Mouse (Mus musculus) left cerebral cortex, postnatal 36 days (tissue): ENCODE measurements around the gene Thap7. TPM values are rescaled to one million over a fixed set of nuclear protein-coding genes. Genes with fewer than 3 reads are reported as not detected.
"Not testable (repeated sequence)": the region's sequence is repeated elsewhere in the genome, so short reads cannot be mapped to it uniquely, and the experiment has no call there.

ENCODE experiments used
- DNase-seq, 2 experiments: peaks; one replicate each; pipeline ENCODE4 v3.0.0; 2021 to 2022; ENCODE audit warnings: low spot score in 2 of 2, mixed read lengths in 1 of 2
- intact Hi-C: fragments of 180-260 bp; cut with DNase I; formaldehyde crosslinking; loops from one replicate; pipeline ENCODE4 v1.15.1; 2025
- total RNA-seq, 2 experiments: library from RNA; stranded (reverse); gene quantifications; 2 replicates each; pipeline ENCODE4 v1.2.3; 2021

The Thap7 gene
- total RNA-seq, 2 experiments from 2014 or later, result 42.9 to 49.3 TPM

GRCm38 (mm10) chr16:17536584-17536983, 5.6 kb upstream of the Thap7 start:
- intact Hi-C loops, result loop anchor here (10.0 kb wide), 1 partner anchor 132 kb away; the partner anchor contains the start of genes Pi4ka and Snap29

GRCm38 (mm10) chr16:17532676-17533329, 1.9 kb upstream of the Thap7 start:
- no peak for DNase-seq
- intact Hi-C loops, result loop anchor here (5.0 to 10.0 kb wide), 2 partner anchors 61 to 128 kb away; partner anchors contain the start of genes Pi4ka and Snap29

More at GRCm38 (mm10) chr16:17536584-17536983, 5.6 kb upstream of the Thap7 start:
- DNase-seq, result no peak

DNA sequence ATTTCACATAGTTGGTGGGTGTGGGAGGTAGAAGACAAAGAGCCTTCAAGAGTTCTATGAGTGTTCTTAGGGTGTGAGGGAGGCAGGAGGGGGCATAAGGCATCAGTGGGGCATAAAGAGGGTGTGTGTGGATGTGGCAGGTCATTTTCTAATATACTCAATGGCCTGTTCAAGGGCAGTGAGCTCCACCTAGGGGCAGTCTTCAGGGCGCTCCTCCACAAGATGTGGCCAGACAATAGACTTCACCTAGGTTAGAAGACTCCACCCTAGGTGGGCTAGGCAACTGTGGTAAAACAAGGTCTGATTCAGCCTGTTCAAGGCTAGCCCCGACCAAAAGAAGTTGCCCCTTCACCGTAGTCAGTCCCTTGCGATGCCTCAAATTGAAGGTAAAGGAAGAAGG, 1.3 kb upstream of the Thap7 start:
- no peak for DNase-seq
- intact Hi-C loops, result loop anchor here (5.0 to 10.0 kb wide), 2 partner anchors 60 to 127 kb away; partner anchors contain the start of genes Pi4ka and Snap29

DNA sequence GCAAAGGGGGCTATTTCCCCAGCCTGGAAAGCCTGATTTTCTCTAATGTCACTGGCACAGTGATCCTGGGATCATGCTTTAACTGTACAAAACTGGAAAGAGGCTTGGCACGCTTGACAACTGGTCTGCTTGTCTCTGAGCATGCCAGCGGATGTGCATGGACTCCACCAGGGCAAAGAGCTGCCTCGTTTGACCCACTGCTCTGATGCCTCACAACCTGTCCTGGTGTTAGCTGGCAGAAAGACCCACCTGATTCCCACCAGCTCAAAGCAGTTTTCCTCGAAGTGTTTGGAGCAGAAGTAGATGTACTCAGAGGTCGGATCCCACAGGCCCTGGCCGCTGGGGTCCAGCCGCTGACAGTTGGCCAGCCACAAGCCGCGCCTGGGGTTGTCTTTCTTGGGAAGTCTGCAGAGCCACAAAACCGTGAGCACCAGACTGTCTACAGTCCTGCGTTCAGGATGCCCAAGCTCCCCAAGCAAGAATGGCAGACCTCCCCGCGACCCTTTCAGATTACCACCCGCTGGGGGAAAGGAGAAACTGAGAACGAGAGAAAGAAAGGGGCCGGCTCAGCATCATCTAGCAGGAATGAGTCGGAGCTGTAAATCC, 852 bp downstream of the Thap7 start:
- DNase-seq, result no peak
- intact Hi-C loops, result loop anchor here (5.0 to 10.0 kb wide), 2 partner anchors 58 to 125 kb away; partner anchors contain the start of genes Pi4ka and Snap29

- intact Hi-C loops, result no loop called here
- no peak for DNase-seq
Observed at GRCm38 (mm10) chr16:17528276-17528675, 2.7 kb downstream of the Thap7 start.

- no peak for DNase-seq
- intact Hi-C loops, result no loop called here
Observed at GRCm38 (mm10) chr16:17527606-17528005, 3.3 kb downstream of the Thap7 start.

GRCm38 (mm10) chr16:17526223-17526622, 4.7 kb downstream of the Thap7 start:
- no peak for DNase-seq
- intact Hi-C loops, result no loop called here

DNA sequence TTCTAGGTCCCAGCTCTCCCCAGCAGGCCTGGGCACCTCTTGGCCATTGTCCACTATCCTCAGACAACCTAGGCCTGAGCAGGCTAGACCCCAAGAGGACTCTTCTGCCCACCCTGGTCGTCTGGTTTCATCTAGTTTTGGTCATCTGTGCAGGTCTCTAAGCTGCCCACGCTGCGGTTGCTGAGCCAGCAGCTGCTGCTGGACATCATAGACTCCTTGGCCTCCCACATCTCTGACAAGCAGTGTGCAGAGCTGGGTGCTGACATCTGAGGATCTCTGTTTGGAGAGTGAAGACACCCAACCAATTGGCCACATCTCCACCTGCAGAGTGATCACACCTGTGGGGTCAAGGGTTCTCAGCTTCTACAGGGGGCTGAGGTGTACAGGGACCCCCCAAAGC, 5.4 kb downstream of the Thap7 start:
- DNase-seq, result no peak
- intact Hi-C loops, result no loop called here

DNA sequence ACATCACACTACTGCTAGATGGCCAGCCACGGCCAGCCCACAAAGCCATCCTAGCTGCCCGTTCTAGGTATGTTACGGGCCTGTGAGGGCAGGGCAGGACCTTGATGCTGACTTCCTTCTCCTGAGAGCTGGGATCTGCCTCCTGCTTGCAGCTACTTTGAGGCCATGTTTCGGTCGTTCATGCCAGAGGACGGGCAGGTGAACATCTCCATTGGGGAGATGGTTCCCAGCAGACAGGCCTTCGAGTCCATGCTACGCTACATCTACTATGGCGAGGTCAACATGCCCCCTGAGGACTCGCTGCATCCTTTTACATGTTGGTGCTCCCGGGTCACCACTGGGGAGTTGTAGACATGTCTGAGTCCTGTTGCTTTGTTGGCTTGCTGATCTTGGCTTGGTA, 6.8 kb downstream of the Thap7 start:
- no peak for DNase-seq
- intact Hi-C loops, result no loop called here

DNA sequence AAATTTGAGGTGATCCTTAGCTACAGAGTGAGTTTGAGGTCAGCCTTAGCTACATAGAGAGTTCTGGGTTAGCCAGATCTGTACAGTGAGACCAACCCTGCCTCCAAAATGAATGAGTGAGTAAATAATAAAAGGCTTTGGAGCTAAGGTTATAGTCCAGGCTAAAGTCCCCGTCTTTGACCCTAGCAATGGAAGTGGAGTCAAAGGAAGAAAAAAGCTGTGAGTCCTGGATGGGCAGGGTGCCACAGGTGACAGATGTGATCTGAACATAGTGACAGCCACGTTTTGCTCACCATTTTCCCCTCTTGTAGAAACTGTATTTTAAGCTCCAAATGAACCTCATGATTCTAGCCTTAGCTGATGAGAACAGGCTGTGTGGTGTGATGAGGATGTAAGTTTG, 12.0 kb downstream of the Thap7 start:
- no peak for DNase-seq
- intact Hi-C loops, result no loop called here

GRCm38 (mm10) chr16:17511431-17511830, 19.5 kb downstream of the Thap7 start:
- DNase-seq, result no peak
- intact Hi-C loops, result no loop called here

DNA sequence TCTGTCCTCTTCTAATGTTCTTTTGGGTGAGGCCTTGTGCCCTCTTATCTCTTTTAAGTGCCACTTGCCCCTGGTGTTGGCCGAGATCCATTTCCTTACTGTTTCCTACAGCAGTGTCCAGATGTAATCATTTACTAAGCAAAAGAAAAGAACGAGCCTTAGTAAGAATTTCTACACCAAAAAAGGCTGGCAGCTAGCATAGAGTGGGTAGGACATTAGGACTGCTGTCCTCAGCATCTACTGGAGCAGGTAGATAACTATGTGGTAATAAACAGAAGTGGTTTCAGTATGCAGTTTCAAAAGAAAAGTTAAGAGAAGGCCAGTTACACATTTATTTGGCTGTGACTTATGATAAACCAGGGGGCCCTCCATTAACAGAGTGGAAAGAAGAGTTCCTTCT, 20.2 kb downstream of the Thap7 start:
- intact Hi-C loops, result no loop called here
- DNase-seq, result no peak

GRCm38 (mm10) chr16:17510143-17510542, 20.8 kb downstream of the Thap7 start:
- intact Hi-C loops, result no loop called here
- no peak for DNase-seq

DNA sequence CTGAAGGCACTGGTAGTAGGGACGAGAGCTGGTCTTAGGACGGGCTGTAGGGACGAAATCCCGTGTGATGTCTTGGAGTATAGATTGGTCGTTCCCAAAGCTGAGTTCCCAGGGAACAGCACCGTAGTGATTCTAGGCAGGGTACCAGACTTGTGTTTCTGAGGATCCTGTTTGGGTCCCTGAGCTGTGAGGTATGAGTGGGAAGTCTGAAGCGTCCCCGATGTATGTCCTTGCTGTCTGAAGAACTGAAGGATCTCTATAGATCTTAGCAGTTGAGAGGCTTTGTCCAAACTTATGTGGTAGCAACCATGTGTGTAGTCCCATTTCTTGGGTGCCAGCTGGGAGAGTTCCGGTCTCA, 21.7 kb downstream of the Thap7 start:
- intact Hi-C loops, result no loop called here
- DNase-seq, result no peak

- peak; percentile 92 to 93 for DNase-seq
- intact Hi-C loops, result no loop called here
Observed at GRCm38 (mm10) chr16:17508546-17509239, 22.2 kb downstream of the Thap7 start, which contains the start of gene Lztr1. Gene Lztr1 (plus strand): TSS chr16:17508688.

DNA sequence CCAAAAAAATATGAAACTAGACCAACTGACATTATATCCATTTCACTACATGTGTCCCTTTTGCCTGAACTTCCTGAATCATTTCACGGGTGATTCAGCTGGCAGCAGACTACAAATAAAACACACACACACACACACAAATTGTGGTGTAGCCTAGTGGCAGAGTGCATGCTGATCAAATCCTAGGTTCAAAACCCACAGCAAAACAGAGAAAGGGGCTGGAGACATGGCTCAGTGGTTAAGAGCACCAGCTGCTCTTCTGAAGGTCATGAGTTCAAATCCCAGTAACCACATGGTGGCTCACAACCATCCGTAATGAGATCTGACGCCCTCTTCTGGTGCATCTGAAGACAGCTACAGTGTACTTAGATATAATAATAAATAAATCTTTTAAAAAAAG, 22.9 kb downstream of the Thap7 start:
- DNase-seq, intact Hi-C loops: not testable (repeated sequence)

DNA sequence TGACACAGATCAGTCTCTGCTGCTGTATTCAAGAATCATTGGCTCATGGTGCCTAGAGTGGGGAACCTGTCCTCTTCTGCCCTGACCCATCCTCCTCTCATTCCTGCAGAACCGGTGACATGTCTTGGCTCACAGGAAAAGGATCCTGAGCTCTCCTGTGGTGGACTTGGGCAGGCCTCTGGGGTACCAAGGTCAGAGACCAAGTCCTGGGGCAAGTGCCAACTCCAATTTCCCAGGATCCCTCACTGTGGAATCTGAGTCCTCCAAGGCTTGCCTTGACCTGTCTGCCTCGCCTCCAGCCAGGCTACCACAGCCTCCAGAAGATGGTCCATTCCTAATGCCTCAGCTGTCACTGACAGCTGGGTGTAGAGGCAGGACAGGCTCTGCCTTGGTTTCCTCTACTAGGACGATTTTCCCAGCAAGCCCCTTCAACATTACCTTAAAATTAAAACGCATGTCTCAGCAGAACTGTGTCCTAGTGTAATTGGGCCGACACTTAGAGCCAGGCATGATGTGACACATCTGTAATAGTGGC, 23.9 kb downstream of the Thap7 start:
- intact Hi-C loops, result no loop called here

GRCm38 (mm10) chr16:17502681-17503080, 28.3 kb downstream of the Thap7 start:
- intact Hi-C loops, result no loop called here
- no peak for DNase-seq

More for the DNA sequence above, 23.9 kb downstream of the Thap7 start:
- no peak for DNase-seq

GRCm38 (mm10) chr16:17499249-17499883, 31.6 kb downstream of the Thap7 start:
- intact Hi-C loops, result no loop called here
- no peak for DNase-seq
